Mouse (Mus musculus) lung, embryonic 15.5 days (tissue): Measurements from ENCODE around the gene Znrf3. TPM values are rescaled to one million over a fixed set of nuclear protein-coding genes. Genes with fewer than 3 reads are reported as not detected.
A peak's percentile ranks its signal among the peaks of the same experiment; 100 is the strongest.

Source experiments
- ATAC-seq: fragments of 200-750 bp; cut with Nextera tagmentation; 2 replicates; pipeline ENCODE4 v1.8.0; 2017; ENCODE audit warnings: moderate number of reproducible peaks, borderline replicate concordance; ENCODE audit not compliant: low FRiP score, low TSS enrichment; ENCODE audit errors: extremely low read depth
- H3K27ac ChIP-seq: fragments of 300-500 bp; sonication (generic); 2 replicates; pipeline ENCODE4 v1.5.1; 2015; ENCODE audit warnings: moderate library complexity, mild to moderate bottlenecking, inconsistent platforms
- H3K27me3 ChIP-seq: fragments of 300-500 bp; sonication (generic); 2 replicates; pipeline ENCODE4 v1.6.1; 2015; ENCODE audit warnings: inconsistent platforms
- H3K36me3 ChIP-seq: fragments of 300-500 bp; sonication (generic); 2 replicates; pipeline ENCODE4 v1.6.1; 2015; ENCODE audit warnings: inconsistent platforms
- H3K4me1 ChIP-seq: fragments of 300-500 bp; sonication (generic); 2 replicates; pipeline ENCODE4 v1.6.1; 2015; ENCODE audit warnings: inconsistent platforms
- H3K4me2 ChIP-seq: fragments of 300-500 bp; sonication (generic); 2 replicates; pipeline ENCODE4 v1.6.1; 2015; ENCODE audit warnings: inconsistent platforms, mild to moderate bottlenecking, moderate library complexity
- H3K4me3 ChIP-seq: fragments of 300-500 bp; sonication (generic); 2 replicates; pipeline ENCODE4 v1.5.1; 2015; ENCODE audit warnings: mild to moderate bottlenecking, inconsistent platforms
- H3K9ac ChIP-seq: fragments of 300-500 bp; sonication (generic); 2 replicates; pipeline ENCODE4 v1.6.1; 2015; ENCODE audit warnings: inconsistent platforms
- H3K9me3 ChIP-seq: fragments of 300-500 bp; sonication (generic); 2 replicates; pipeline ENCODE4 v1.6.1; 2016; ENCODE audit warnings: inconsistent platforms
- WGBS: fragments of 180-500 bp; shearing (Covaris S2); methylation state at CpG from one replicate; pipeline ENCODE4 v1.1.7; 2015; 5-methylcytosine and 5-hydroxymethylcytosine counted together
- polyA plus RNA-seq: library from polyadenylated mRNA; unstranded; fragments of >200 nt; fragmentation: Nextera tagmentation; extraction: Ambion mirVana; gene quantifications from 2 replicates; pipeline ENCODE4 v1.2.1, GENCODE M21; 2015

The Znrf3 gene
- polyA plus RNA-seq, 1 experiment from 2014 or later = 15.8 TPM

DNA sequence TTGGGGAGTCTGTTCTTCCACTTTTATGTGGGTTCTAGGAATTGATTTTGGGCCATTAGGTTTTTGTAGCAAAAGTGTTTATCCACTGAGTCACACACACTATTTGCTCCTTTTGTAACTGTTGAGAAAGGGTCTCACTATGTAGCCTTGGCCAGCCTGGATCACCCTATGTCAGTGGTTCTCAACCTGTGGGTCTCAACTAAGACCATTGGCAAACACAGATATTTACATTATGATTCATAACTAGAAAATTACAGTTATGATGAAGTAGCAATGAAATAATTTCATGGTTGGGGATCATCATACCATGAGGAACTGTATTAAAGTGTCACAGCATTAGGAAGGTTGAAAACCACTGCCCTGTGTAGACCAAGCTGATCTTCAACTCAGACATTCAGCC is 140.1 kb downstream of the Znrf3 start:
- no peak overlapping the region for H3K27ac ChIP-seq
- H3K4me2 ChIP-seq = no peak overlapping the region
- H3K9me3 ChIP-seq = no peaks in the 10 kb centered on the region
- no peak for ATAC-seq
- no peak overlapping the region for H3K4me3 ChIP-seq
- H3K4me1 ChIP-seq = no peaks in the 10 kb centered on the region
- no peak overlapping the region for H3K9ac ChIP-seq
- H3K36me3 ChIP-seq = no peaks in the 10 kb centered on the region
- no peaks in the 10 kb centered on the region for H3K27me3 ChIP-seq

DNA sequence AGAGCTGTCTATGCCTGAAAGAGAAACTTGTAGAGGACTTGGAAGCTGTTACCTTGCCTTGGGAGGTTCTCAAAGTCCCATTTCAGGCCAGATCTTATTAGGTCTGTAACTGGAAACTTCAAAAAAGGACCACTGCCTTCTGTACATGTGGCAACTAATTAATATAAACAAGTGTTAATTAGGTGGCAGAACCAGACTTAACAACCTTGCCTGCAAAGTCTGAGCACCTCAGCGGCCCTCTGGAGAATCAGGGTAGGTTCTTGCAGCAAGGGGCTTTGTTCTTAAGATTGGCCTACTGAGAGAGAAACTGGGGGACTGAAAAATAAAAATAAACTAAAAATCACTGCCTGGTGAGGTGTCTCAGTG is 146.7 kb downstream of the Znrf3 start:
- no peak for ATAC-seq
- no peak overlapping the region for H3K9ac ChIP-seq
- 24% methylated on average over 1 of the region's 1 CpGs for WGBS

DNA sequence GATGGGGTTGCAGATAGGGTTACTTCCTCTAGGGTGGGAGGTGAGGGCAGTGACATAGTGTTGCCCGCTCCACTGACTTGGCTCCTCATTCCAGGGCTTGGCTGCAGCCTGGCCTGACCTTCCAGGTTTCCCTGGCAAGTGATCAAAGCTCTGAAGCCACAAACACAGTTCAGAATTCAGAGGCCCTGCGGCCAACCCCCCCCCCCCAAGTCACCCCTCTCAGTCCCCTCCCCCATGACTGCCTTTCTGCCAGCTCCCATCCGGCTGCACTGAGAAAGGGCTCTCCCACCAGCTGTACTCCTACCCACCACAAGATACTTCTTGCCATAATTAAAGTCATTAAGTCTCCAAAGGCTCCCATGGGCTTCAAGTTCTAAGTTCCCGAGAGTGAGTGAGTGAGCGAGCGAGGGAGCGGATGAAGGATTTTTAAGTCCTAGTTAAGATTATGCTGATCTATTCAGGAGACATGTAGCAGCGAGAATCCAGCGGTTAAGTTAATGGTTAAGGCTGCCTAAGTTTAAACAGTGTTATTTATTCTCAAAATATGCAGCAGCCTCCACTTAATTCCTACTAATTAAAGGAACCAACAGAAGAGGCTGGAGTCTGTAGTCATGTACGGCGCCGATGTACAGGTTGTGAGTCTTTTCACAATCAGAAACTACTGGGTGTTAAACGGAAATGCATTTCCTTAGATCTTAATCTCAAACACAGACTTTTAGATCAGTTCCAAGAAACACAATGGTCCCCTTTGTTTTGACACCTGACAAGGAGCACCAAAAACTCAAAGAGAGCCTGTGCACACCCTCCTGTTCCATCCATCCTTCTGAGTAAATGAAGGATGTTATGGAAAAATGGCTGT is 147.3 kb downstream of the Znrf3 start:
- no peaks in the 10 kb centered on the region for H3K27me3 ChIP-seq
- H3K9me3 ChIP-seq = no peaks in the 10 kb centered on the region
- ATAC-seq = peak; percentile 86
- H3K4me2 ChIP-seq = peak overlapping the region; percentile 33
- WGBS = 22% methylated on average over 13 of the region's 13 CpGs
- H3K36me3 ChIP-seq = no peaks in the 10 kb centered on the region
- no peak overlapping the region for H3K9ac ChIP-seq
- peak overlapping the region; percentile 62 for H3K27ac ChIP-seq
- H3K4me3 ChIP-seq = no peak overlapping the region
- peaks cover 34% of the 10 kb centered on the region for H3K4me1 ChIP-seq

More for the DNA sequence above, 146.7 kb downstream of the Znrf3 start:
- Histone ChIP-seq H3K27me3 (no peaks in the 10 kb centered on the region), H3K9me3 (no peaks in the 10 kb centered on the region), H3K36me3 (no peaks in the 10 kb centered on the region), H3K4me2 (peak overlapping the region; percentile 33; the same call in 1 of the 2 replicates), H3K4me1 (peaks cover 34% of the 10 kb centered on the region), H3K27ac (peak overlapping the region; percentile 62; the same call in 1 of the 2 replicates), H3K4me3 (no peak overlapping the region)

DNA sequence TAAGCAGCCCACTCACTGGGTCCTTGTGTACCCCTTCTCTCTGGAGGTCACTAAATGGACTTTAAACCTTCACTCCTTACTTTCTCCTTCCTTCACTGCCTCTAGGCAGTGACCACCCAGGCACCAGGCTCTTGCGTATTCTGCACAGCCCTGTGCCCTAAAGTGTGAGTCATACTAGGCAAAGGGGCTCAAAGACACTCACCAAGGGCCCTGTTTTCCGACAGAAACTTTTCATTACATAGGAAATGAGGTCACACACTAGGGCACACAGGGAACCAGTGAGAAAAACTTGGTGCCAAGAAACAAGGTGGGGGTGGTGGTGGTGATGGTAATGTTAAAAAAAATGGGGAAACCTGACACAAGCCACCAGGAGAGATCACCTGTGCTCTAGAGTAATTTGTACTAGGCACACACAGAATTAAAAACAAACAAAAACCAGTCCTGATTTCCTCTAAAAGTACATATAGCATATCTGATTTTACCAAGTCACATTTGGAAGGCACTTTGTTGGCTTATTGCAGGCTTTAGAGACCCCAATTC is 148.0 kb downstream of the Znrf3 start:
- H3K4me3 ChIP-seq = no peak overlapping the region
- H3K36me3 ChIP-seq = no peaks in the 10 kb centered on the region
- H3K27me3 ChIP-seq = no peaks in the 10 kb centered on the region
- H3K4me1 ChIP-seq = peaks cover 34% of the 10 kb centered on the region
- H3K9me3 ChIP-seq = no peaks in the 10 kb centered on the region
- peak; percentile 27; the same call in 1 of the 2 replicates for ATAC-seq
- H3K4me2 ChIP-seq = no peak overlapping the region
- peak overlapping the region; percentile 62 for H3K27ac ChIP-seq
- no peak overlapping the region for H3K9ac ChIP-seq
- WGBS = 22% methylated on average over 2 of the region's 2 CpGs

DNA sequence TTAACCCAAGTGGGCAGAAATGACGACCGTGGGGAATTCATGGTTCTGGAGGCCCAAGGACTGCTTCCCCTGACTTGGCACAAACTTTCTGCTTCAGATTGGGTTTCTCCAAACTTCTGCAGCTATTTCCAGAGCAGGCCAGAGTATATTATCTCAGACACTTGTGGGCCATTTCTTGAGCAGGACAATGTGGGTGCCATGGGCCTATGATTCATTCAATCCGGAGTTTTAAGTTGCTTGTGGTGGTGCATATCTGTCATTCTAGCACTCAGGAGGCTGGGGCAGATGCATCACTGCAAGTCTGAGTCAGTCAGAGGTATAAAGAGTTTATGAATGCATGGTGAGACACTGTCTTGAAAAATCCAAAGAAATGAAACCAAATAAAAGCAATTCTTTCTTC is 149.8 kb downstream of the Znrf3 start:
- peaks cover 45% of the 10 kb centered on the region for H3K4me1 ChIP-seq
- H3K9me3 ChIP-seq = no peaks in the 10 kb centered on the region
- no peak overlapping the region for H3K4me3 ChIP-seq
- no peak overlapping the region for H3K4me2 ChIP-seq
- no peak for ATAC-seq
- H3K9ac ChIP-seq = no peak overlapping the region
- no peaks in the 10 kb centered on the region for H3K36me3 ChIP-seq
- H3K27me3 ChIP-seq = no peaks in the 10 kb centered on the region
- no peak overlapping the region for H3K27ac ChIP-seq
- 59% methylated on average over 3 of the region's 3 CpGs for WGBS

DNA sequence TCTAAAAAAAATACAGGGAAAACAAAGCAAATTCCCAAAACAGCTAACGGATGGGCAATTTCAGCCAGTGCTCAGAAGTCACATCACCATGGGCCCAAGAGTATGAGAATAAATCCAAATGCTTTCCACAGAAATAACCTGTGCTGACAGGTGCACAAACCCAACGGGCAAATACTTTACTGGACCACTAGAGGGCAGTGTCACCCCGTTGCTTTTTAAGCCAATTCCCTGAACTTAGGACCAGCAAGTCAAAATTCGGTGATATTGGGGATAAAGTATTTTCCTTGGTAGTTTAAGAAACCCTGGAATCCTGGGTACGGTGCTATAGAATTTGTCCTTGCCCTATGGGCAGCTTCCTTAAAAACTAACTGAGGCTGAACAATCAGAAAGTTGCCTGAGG is 154.0 kb downstream of the Znrf3 start:
- Histone ChIP-seq H3K4me2 (no peak overlapping the region), H3K36me3 (peaks cover 23% of the 10 kb centered on the region), H3K27me3 (no peaks in the 10 kb centered on the region), H3K9ac (no peak overlapping the region), H3K27ac (no peak overlapping the region), H3K4me3 (no peak overlapping the region), H3K9me3 (no peaks in the 10 kb centered on the region), H3K4me1 (peaks cover 16% of the 10 kb centered on the region)
- 12% methylated on average over 5 of the region's 5 CpGs for WGBS
- no peak for ATAC-seq

DNA sequence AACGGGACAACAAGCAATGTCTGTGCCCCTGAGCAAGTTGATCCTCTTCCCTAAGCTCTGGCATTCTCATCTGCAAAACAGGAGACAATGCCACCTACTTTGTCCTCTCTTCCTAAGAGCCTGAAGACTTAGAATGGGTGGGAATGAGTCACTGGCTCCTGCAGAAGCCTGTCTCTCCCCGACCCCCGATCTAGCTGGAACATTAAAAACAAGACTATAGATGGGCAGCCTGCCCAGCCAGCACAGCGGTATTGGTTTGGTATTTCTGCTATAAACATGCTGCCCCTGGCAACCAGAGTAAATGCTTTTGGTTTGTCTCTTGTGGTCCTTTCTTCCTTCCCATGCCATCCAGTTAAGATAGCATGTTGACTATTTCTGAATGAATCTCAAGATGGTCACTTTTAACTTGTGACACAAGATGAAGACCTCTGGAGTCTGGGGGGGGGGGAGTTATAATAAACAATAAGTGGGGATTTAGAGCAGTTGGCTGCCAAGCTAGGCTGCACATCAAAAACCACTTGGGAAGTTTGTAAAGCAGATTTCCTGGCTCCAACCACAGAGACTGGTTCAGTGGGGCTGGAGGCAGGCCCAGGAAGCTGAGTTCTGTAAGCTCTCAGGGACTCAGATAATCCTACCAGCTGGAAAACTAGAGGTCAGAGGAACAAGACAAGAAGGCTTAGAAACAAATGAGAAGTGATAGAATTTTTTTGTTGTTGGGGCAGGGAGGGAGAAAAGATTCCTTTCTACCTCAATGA is 154.6 kb downstream of the Znrf3 start:
- no peak overlapping the region for H3K4me3 ChIP-seq
- H3K9ac ChIP-seq = no peak overlapping the region
- H3K27ac ChIP-seq = no peak overlapping the region
- H3K4me2 ChIP-seq = no peak overlapping the region
- no peak for ATAC-seq
- H3K9me3 ChIP-seq = no peaks in the 10 kb centered on the region
- no peaks in the 10 kb centered on the region for H3K27me3 ChIP-seq
- peaks cover 12% of the 10 kb centered on the region for H3K4me1 ChIP-seq
- WGBS = 56% methylated on average over 4 of the region's 4 CpGs
- H3K36me3 ChIP-seq = peaks cover 28% of the 10 kb centered on the region

DNA sequence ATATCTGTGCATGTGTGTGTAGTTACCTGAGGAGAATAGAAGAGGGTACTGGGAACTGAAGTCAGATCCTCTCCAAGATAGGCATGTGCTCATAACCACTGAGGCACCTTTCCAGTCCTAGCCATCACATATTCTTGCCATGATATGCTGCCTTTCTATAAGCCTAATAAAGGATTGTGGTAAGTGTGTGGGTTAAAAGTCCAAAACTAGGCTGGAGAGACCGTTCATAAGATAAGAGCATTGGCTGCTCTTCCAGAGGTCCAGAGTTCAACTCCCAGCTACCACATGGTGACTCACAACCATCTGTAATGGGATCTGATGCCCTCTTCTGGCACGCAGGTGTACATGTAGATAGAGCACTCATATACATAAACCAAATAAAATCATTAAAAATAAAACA is 160.7 kb downstream of the Znrf3 start:
- Histone ChIP-seq H3K4me3 (no peak overlapping the region), H3K4me1 (no peaks in the 10 kb centered on the region), H3K9me3 (no peaks in the 10 kb centered on the region), H3K27me3 (no peaks in the 10 kb centered on the region), H3K4me2 (no peak overlapping the region), H3K27ac (no peak overlapping the region), H3K36me3 (peaks cover 68% of the 10 kb centered on the region), H3K9ac (no peak overlapping the region)
- ATAC-seq = no peak
- 90% methylated on average over 2 of the region's 2 CpGs for WGBS

DNA sequence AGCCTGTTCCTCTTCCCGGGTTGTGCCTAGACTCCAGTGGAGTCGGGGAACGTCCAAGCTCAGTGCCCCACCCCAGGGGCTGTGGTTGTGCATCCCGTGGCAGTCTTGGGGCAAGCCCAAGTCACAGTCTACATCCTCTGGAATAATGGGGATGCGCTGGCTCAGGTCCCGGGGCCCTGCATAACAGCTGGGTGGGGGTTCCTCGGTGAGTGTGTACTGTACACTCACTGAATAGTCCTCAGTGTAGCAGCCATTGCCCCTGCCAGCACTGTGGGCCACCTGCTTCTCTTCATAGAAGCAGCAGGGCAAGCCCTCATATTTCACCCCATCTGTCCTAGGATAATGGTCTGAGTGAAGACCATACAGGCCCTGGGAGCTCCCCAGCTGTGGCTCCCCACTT is 163.7 kb downstream of the Znrf3 start:
- Histone ChIP-seq H3K27me3 (no peaks in the 10 kb centered on the region), H3K4me2 (no peak overlapping the region), H3K9me3 (no peaks in the 10 kb centered on the region), H3K36me3 (peaks cover 48% of the 10 kb centered on the region), H3K27ac (no peak overlapping the region), H3K4me3 (no peak overlapping the region), H3K9ac (no peak overlapping the region), H3K4me1 (no peaks in the 10 kb centered on the region)
- ATAC-seq = no peak
- 82% methylated on average over 7 of the region's 7 CpGs for WGBS

DNA sequence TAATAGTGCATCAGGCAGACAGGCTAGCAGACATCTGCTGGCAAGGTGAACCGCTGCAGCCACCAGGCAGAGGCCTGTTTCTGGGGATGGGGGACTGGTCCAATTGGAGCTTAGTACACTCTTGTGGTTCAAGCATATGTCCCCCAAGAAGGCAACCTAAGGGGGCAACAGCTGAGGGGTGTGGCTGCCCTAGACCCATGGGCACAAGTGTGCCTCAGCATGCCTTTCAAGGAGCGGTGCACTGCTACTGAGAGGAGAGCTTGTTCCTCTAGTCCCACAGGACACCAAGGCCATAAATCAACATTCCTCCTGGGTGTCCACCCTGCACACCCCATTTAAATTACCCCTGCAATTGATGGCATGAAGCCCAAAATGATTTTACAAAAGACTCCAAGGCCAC is 166.2 kb downstream of the Znrf3 start:
- H3K4me2 ChIP-seq = no peak overlapping the region
- WGBS = 82% methylated on average over 2 of the region's 2 CpGs
- H3K4me3 ChIP-seq = no peak overlapping the region
- H3K27me3 ChIP-seq = no peaks in the 10 kb centered on the region
- H3K9ac ChIP-seq = no peak overlapping the region
- peaks cover 30% of the 10 kb centered on the region for H3K36me3 ChIP-seq
- no peaks in the 10 kb centered on the region for H3K9me3 ChIP-seq
- H3K4me1 ChIP-seq = no peaks in the 10 kb centered on the region
- no peak for ATAC-seq
- H3K27ac ChIP-seq = no peak overlapping the region

DNA sequence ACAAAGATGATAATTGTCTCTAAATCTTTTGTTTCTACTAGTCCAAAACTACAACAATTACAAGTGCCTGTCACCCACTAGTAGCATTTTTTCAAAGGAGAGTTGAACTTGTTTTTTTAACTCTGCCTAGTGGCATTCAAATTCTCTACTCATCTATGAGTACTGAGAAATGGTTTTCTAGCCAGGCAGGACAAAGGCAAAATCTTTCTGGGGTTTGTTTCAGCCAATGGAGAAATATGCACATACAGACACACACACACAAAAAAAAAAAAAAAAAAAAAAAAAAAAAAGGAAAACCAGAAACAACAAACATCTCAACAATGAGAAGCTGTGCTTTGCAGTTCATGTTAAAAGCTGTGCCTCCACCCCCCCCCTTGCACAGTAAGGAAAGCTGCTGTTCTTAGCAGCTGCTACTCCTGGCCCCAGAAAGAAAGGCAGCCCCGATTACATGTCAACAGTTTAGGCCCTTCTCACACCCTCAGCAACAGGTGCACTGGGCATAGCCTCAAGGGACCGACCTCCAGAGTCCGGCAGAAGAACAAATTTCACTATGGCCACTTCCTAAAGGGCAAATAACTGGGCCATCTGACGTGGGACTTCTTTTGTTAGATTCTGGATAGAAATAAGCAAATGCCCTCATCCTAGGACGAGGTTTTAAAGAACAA is 167.2 kb downstream of the Znrf3 start:
- H3K27ac ChIP-seq = no peak overlapping the region
- 76% methylated on average over 5 of the region's 5 CpGs for WGBS
- H3K27me3 ChIP-seq = no peaks in the 10 kb centered on the region
- H3K4me1 ChIP-seq = no peaks in the 10 kb centered on the region
- H3K9ac ChIP-seq = no peak overlapping the region
- ATAC-seq = no peak
- H3K4me2 ChIP-seq = no peak overlapping the region
- no peak overlapping the region for H3K4me3 ChIP-seq
- H3K9me3 ChIP-seq = no peaks in the 10 kb centered on the region
- H3K36me3 ChIP-seq = peaks cover 23% of the 10 kb centered on the region
